Mouse (Mus musculus) adrenal gland, postnatal 4 days (tissue): ENCODE results near the gene Zfp423. TPM values are rescaled to one million over a fixed set of nuclear protein-coding genes. Genes with fewer than 3 reads are reported as not detected.

Experiments used
- DNase-seq, 2 experiments: peaks; one replicate each; pipeline ENCODE4 v3.0.0; 2021 to 2022; ENCODE audit warnings: low spot score in 2 of 2, mixed read lengths in 2 of 2
- total RNA-seq, 2 experiments: library from RNA; stranded (reverse); gene quantifications; 2 replicates each; pipeline ENCODE4 v1.2.3; 2021

The Zfp423 gene
- total RNA-seq, 2 experiments from 2014 or later, result 39.4 to 41.8 TPM

- DNase-seq, result no peak
Observed at GRCm38 (mm10) chr8:87753148-87753547, 206.2 kb downstream of the Zfp423 start.

DNA sequence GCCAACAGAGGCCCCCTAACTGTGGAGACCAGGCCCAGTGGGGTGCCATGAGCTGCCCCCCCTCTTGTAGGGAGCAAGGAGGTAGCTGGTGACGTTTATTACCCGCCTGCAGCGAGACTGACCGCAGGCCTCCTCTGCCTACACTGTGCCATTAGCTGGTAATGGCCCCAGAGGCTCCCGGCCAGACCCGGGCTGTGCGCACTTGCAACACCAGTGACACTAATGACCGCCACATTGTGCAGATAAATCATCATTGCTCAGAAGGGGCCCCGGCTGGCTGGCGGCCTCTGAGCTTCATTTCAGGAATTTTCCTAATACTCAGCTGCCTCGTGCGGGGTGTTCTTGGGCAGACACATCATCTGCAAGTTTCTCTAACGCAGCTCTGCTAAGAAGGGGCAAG is 206.7 kb downstream of the Zfp423 start:
- DNase-seq, result peak in 1 of 2 experiments; percentile 22

GRCm38 (mm10) chr8:87747582-87747981 is 211.8 kb downstream of the Zfp423 start:
- no peak for DNase-seq

DNA sequence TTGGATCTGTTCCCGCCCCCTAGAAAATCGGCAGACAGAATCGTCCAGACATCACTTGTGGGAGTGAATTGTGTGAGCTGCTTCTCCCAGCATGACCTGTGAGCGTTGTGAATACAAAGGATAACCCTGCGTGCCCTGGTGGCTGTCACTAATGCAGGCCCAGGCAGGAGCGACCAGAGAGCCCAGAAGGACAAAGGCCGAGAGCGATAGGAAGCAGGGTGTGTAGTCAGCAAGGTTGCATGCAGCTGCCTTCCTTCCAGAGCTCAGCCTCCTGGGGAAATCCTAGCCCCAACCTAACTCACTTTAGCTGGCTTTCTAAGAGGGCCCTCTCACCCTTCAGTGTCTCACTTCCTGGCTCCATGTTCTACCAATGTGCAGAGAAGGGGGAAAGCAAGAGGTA is 212.3 kb downstream of the Zfp423 start:
- no peak for DNase-seq

DNA sequence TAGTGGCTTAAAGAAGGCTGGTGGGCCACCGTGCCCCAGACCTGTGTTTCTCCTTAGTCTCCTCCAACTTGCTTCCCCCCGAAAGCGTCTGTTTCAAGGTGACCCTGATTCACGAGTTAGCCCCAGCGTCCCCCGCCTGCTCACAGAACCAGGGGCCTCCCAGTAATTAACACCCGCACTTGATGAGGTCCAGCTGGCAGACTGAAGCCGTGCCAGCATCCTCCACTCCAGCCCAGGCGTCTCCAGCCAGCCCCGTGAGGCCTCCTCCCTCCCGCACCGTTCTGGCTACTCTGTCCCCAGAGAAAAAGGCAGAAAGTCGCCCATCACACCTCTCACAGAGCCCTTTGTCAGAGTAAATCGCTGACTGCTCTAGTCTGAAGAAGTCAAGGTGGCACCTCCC is 213.3 kb downstream of the Zfp423 start:
- no peak for DNase-seq

DNA sequence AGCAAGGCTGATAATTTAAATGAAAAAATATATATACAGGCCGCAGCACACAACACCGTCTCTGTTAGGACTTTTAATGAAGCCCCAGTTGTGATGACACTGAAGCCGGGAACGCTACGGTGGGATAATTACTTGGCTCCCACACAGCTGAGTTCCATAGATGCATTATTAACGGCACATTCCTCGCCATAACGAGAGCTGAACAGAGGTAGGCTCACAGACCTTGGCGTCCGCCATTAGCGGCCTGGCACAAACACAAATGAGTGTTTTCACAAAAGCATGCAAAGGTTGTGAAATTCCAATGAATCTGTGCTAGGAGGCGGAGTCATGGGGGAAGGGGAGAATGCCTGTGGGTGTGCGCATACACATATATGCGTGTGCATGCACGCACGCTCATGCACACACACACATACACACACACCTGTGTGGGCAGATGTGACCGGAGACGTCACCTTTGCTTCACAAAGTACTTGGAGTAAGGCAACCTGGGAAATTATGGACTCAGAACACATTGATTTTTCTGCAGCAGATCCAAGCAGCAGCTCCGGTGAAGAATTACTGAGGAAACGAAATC is 214.2 kb downstream of the Zfp423 start:
- DNase-seq, result no peak

DNA sequence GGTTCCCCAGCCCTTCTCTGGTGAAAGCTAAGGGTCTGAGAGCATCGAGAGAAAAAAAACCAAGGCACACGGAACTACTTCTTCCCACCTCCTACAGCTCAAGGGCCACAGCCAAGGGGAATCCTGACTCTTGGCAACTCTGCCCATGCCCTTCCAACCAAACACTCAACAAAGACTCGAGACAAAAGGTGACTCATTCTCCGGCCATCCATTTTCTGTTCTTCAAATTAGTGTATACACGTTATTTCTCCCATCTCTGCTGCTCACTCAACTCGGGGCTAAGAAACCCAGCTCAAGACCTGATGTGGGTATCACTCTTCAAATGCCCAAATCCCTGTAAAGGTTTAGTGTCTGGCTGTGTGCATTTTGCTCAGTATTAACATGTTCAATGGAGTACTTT is 214.8 kb downstream of the Zfp423 start:
- no peak for DNase-seq

GRCm38 (mm10) chr8:87742016-87742415 is 217.4 kb downstream of the Zfp423 start:
- no peak for DNase-seq

GRCm38 (mm10) chr8:87740946-87741530 is 218.4 kb downstream of the Zfp423 start:
- DNase-seq, result no peak

DNA sequence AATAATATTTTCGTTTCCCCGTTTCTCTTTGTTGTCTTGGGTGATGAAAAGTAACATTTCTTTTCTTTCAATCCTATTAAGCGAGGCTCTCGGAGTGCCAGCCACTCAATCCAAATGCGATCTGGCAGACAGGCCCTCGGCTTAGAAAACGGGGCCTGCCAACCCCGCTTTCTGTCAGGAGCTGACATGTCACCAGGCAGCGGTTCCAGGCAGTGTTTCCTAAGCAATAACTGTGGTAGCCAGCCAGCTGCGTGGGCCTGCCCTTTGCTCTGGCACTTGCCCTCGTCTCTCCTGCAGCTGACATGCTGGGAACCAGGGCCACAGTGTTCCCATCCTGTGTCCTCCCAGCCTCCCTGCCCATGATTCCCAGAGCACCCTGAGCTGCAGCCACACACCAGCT is 221.5 kb downstream of the Zfp423 start:
- DNase-seq, result no peak

DNA sequence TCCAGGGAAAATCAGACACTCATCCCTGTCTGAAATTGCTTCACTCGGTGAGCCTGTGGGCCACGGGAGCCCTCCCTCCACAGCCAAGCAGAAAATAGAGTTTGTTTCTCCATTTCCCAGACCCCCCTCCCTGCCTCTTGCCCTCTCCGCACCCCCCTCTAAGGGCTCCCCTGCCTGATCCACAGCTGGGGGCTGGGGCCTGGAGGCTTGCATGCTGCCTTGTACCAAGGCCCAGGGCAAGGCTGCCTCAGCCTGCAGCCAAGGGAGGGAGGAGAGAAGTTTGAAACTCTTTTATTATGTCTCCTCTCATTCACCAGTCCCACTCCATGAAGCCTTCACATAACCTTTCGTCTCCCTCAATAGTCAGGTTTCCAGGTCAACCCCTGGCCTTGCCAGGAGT is 224.5 kb downstream of the Zfp423 start:
- DNase-seq, result no peak

- no peak for DNase-seq
Observed at GRCm38 (mm10) chr8:87734496-87734895, 224.9 kb downstream of the Zfp423 start.

DNA sequence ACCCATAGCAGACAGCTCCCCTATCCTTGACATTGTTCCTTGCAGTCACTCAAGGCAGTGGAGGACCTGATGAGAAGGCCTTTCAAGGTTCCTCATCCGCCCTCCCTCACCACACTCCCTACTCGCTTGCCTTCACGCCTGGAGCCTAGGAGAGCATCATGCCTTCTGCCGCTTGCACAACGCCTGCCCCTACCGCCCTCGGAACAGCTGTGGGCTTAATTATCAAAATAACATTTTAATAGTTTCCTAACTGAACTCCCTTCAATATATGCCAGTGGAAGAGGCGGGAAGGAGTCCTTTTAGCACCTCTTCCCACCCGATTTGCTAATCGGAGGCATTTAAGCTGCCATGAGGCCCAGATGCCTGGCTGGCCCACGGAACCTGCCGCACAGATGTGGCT is 228.3 kb downstream of the Zfp423 start:
- DNase-seq, result no peak

- DNase-seq, result no peak
Observed at GRCm38 (mm10) chr8:87723015-87723414, 236.4 kb downstream of the Zfp423 start.

DNA sequence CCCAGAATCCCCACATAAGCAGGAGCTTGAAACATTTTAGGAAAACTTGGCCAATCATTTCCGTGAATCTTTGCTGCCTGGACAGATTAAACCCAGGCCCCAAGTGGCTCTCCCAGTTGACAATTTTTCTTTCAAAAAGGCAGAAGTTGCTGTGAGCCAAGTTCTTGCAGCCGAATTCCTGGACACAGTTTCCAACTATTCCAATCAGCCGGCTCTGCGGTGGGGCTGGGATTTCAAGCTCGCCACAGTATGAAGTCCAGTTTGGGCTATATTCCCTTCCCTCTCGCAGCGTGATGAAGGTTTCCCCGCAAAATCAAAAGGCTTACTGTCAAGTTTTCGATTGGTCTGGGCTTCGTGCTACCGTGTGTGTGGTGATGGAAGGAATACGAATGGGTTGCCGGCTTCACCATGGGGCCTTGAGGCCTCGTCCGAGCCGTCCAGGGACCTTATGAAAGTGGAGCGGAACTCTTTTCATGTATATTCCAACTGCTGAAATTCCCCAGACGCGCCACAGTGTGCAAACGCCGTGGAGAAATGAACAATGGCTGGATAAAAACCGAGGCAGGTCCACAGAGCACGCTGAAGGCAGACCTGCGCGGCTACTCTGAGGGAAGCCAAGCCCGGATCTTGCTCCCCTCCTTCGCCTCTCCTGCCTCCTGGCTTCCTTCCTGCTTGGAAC is 240.1 kb downstream of the Zfp423 start:
- DNase-seq, result no peak

DNA sequence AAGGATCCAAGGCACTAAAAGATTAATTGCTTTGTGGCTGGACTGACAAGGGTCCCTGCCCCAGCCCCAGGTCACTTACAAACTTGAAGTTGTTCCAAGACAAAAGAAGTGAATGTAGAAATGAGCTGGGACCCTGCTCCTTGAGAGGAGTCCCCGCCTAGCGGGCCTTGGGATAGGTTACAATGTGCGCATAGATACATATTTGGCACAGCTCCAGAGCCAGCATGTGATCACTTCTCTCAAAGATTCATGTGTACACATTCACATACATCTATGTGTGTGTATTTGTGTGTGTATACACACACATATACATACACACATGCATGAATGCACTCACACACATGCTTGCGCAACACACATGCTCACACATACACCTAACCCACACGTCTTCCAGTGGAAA is 241.9 kb downstream of the Zfp423 start:
- DNase-seq, result no peak

- DNase-seq, result no peak
Observed at GRCm38 (mm10) chr8:87716726-87717248, 242.6 kb downstream of the Zfp423 start.

DNA sequence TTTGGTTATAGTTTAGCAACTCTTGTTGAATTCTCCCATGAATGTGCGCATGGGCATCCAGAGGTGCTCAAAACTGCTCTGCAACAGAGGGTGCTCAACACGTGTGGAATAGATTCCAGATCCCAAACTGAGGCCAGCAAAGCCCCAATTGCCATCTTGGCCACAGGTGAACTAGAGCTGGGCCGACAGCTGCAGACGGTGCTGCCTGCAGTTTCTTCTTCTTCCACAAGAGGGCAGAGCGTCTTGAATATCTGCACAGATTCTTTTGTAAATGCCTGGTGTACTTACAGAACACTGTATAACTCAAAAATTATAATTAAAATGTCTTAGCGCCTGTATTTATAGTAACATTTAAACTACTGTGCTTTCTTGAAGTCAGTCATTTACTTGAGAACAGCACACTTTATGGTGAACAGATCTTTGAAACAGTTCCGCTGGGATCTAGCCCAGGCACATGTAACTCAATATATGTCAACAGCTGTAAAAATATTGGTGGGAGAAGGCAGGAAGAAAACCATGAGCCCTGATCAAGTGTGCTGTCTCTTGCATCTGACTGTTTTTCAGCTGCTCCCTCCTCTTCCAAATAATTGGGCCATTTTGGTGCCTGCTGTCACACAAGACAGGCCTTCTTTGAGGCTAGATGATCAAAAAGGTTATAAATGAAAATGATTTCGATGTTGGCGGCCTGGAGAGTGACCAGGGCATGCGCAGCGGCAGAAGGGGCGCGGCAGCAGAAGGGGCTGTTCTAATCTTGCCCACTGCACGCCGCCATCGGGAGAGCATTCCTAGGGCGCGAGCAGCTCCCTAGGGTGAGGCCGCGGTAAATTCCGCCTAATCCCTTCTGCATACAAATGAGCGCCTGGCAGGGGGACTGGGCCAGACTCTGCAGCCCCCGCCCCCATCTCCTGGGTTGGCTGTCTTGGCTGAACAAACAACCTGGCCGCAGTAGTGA is 243.4 kb downstream of the Zfp423 start:
- DNase-seq, result peak; percentile 31 to 40

GRCm38 (mm10) chr8:87713946-87714345 is 245.4 kb downstream of the Zfp423 start:
- DNase-seq, result no peak

- DNase-seq, result no peak
Observed at GRCm38 (mm10) chr8:87711955-87712354, 247.4 kb downstream of the Zfp423 start.

- no peak for DNase-seq
Observed at GRCm38 (mm10) chr8:87708127-87708637, 251.2 kb downstream of the Zfp423 start.
